Mouse (Mus musculus) embryonic facial prominence, embryonic 15.5 days (tissue): ENCODE results near the gene Arsg. TPM values are rescaled to one million over a fixed set of nuclear protein-coding genes. Genes with fewer than 3 reads are reported as not detected.

Experiments
- ATAC-seq: fragments of 200-750 bp; cut with Nextera tagmentation; 2 replicates; pipeline ENCODE4 v1.8.0; 2017; ENCODE audit warnings: low read depth, moderate TSS enrichment; ENCODE audit not compliant: insufficient number of reproducible peaks, low FRiP score, low TSS enrichment
- H3K27ac ChIP-seq: fragments of 300-500 bp; sonication (generic); replicated peaks from 2 replicates; pipeline ENCODE4 v1.5.1; 2015; ENCODE audit warnings: mild to moderate bottlenecking, inconsistent platforms
- H3K27me3 ChIP-seq: fragments of 300-500 bp; sonication (generic); 2 replicates; pipeline ENCODE4 v1.6.1; 2015; ENCODE audit warnings: inconsistent platforms
- H3K36me3 ChIP-seq: fragments of 300-500 bp; sonication (generic); 2 replicates; pipeline ENCODE4 v1.6.1; 2015; ENCODE audit warnings: mild to moderate bottlenecking, inconsistent platforms
- H3K4me1 ChIP-seq: fragments of 300-500 bp; sonication (generic); 2 replicates; pipeline ENCODE4 v1.6.1; 2015; ENCODE audit warnings: inconsistent platforms
- H3K4me2 ChIP-seq: fragments of 300-500 bp; sonication (generic); replicated peaks from 2 replicates; pipeline ENCODE4 v1.6.1; 2015; ENCODE audit warnings: mild to moderate bottlenecking, inconsistent platforms
- H3K4me3 ChIP-seq: fragments of 300-500 bp; sonication (generic); replicated peaks from 2 replicates; pipeline ENCODE4 v1.5.1; 2015; ENCODE audit warnings: mild to moderate bottlenecking, inconsistent platforms
- H3K9ac ChIP-seq: fragments of 300-500 bp; sonication (generic); 2 replicates; pipeline ENCODE4 v1.6.1; 2015; ENCODE audit warnings: inconsistent platforms
- H3K9me3 ChIP-seq: fragments of 300-500 bp; sonication (generic); replicated peaks from 2 replicates; pipeline ENCODE4 v1.6.1; 2016; ENCODE audit warnings: inconsistent platforms
- WGBS: fragments of 180-500 bp; shearing (Covaris S2); methylation state at CpG from one replicate; pipeline ENCODE4 v1.1.7; 2015; 5-methylcytosine and 5-hydroxymethylcytosine counted together
- polyA plus RNA-seq: library from polyadenylated mRNA; unstranded; fragments of >200 nt; fragmentation: Nextera tagmentation; extraction: Ambion mirVana; gene quantifications from 2 replicates; pipeline ENCODE4 v1.2.1, GENCODE M21; 2015

The Arsg gene
- polyA plus RNA-seq, 1 experiment from 2014 or later: 4.3 TPM

DNA sequence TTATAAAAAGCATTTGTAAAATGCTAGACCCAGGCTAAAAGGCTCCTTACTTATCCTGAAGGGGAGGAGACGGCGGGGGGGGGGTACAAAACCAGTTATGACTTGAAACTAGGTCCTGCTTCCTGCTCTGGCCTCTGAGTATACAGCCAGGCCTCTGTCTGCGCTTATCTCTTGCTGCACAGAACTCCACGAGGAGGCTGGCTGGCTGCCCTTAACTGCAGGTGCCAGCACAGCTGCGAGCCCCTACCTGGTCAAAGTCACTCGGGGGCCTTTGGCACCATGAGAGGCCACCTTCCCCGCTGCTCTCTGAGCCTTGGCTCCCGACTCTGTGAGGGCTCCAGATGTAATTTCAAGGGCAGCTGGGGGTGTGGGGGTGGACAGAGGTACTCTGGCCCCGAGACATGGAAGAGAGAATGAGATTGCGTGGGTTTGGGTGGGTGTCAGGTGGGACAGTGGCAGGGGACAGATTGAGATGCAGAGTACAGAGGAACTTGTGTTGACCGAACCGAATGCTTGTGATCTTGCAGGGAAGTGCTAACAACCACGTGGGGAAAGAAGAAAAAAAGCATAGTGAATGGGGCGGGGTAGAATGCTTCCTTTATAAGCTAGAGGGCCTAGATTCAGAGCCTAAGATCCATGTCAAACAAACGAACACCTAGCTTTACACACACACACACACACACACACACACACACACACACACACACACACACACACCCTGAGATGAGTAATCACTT lies 114.6 kb downstream of the Arsg start:
- no peaks in the 10 kb centered on the region for H3K27me3 ChIP-seq
- no peak overlapping the region for H3K4me2 ChIP-seq
- H3K36me3 ChIP-seq: 0 out of 2 replicates have a peak, but pooled peaks cover 16% of the 10 kb centered on the region
- no peaks in the 10 kb centered on the region for H3K9me3 ChIP-seq
- H3K4me1 ChIP-seq: no peaks in the 10 kb centered on the region
- no peak for ATAC-seq
- no peak overlapping the region for H3K9ac ChIP-seq
- H3K27ac ChIP-seq: no peak overlapping the region
- 64% methylated on average over 15 of the region's 15 CpGs for WGBS
- no peak overlapping the region for H3K4me3 ChIP-seq

DNA sequence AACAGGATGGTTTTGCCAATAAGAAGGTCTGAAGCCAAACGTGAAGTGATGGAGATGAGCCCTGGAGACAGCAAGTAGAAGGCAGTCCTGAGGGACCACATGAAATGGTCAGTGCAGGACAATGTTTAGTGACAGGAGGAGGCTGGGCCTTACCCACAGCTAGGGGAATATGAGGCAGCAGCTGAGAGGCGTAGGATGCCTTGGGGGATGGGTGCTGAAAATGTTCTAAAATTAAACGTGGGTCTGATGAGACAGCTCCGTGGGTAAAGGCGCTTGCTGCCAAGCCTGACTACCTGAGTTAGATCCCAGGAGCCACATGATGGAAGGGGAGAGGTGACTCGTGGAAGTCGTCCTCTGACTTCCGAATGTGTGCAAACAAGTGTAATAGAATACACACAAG lies 116.8 kb downstream of the Arsg start:
- Histone ChIP-seq H3K9me3 (no peaks in the 10 kb centered on the region), H3K27me3 (no peaks in the 10 kb centered on the region), H3K27ac (no peak overlapping the region), H3K9ac (no peak overlapping the region), H3K4me1 (no peaks in the 10 kb centered on the region), H3K4me2 (no peak overlapping the region), H3K4me3 (no peak overlapping the region), H3K36me3 (peaks cover 8% of the 10 kb centered on the region; the same call in 1 of the 2 replicates)
- WGBS: 80% methylated on average over 8 of the region's 8 CpGs
- no peak for ATAC-seq

- 82% methylated on average over 4 of the region's 4 CpGs for WGBS
- no peak overlapping the region for H3K4me3 ChIP-seq
Observed at GRCm38 (mm10) chr11:109591511-109591910, 118.3 kb downstream of the Arsg start.

GRCm38 (mm10) chr11:109593200-109593981 lies 120.2 kb downstream of the Arsg start:
- no peaks in the 10 kb centered on the region for H3K4me1 ChIP-seq
- H3K36me3 ChIP-seq: peaks cover 28% of the 10 kb centered on the region
- H3K27me3 ChIP-seq: no peaks in the 10 kb centered on the region
- WGBS: 40% methylated on average over 6 of the region's 6 CpGs
- H3K9me3 ChIP-seq: no peaks in the 10 kb centered on the region
- no peak overlapping the region for H3K4me3 ChIP-seq
- no peak overlapping the region for H3K4me2 ChIP-seq
- H3K27ac ChIP-seq: 0 out of 2 replicates have a peak overlapping the region, but pooled peaks have one; percentile 28
- H3K9ac ChIP-seq: no peak overlapping the region
- ATAC-seq: peak; percentile 6; the same call in 1 of the 2 replicates

More at GRCm38 (mm10) chr11:109591511-109591910, 118.3 kb downstream of the Arsg start:
- no peaks in the 10 kb centered on the region for H3K27me3 ChIP-seq
- H3K9ac ChIP-seq: no peak overlapping the region
- H3K4me2 ChIP-seq: no peak overlapping the region
- no peak for ATAC-seq
- H3K4me1 ChIP-seq: no peaks in the 10 kb centered on the region
- no peak overlapping the region for H3K27ac ChIP-seq
- H3K9me3 ChIP-seq: no peaks in the 10 kb centered on the region
- H3K36me3 ChIP-seq: peaks cover 18% of the 10 kb centered on the region

DNA sequence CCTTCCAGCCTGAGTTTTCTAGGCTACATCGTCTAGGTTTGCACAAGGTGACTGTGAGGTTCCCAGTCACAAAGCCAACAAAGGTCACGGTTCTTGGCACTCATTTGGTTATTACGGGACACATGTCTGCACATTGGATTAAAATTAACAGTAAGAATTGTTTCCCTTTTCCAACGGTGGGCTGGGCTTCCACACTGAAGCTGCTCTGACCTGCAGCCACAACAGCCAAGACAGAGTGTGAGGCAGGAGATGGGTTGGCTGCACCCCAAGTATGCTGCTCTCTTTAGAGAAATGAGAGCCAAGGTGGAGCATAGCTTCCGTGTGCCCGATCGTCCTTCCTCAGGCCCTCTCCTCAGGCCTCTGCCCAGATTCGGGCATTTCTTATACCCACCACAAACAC lies 121.6 kb downstream of the Arsg start:
- Histone ChIP-seq H3K9me3 (no peaks in the 10 kb centered on the region), H3K36me3 (peaks cover 37% of the 10 kb centered on the region), H3K27ac (no peak overlapping the region), H3K4me2 (no peak overlapping the region), H3K27me3 (no peaks in the 10 kb centered on the region), H3K4me1 (no peaks in the 10 kb centered on the region), H3K4me3 (no peak overlapping the region), H3K9ac (no peak overlapping the region)
- ATAC-seq: no peak
- 83% methylated on average over 8 of the region's 8 CpGs for WGBS

GRCm38 (mm10) chr11:109598778-109599570 lies 125.8 kb downstream of the Arsg start:
- no peak overlapping the region for H3K4me2 ChIP-seq
- H3K9me3 ChIP-seq: no peaks in the 10 kb centered on the region
- no peak overlapping the region for H3K9ac ChIP-seq
- H3K27ac ChIP-seq: no peak overlapping the region
- no peak overlapping the region for H3K4me3 ChIP-seq
- H3K27me3 ChIP-seq: no peaks in the 10 kb centered on the region
- H3K4me1 ChIP-seq: no peaks in the 10 kb centered on the region
- ATAC-seq: no peak
- 80% methylated on average over 12 of the region's 12 CpGs for WGBS
- peaks cover 75% of the 10 kb centered on the region for H3K36me3 ChIP-seq

- H3K27ac ChIP-seq: no peak overlapping the region
- H3K4me3 ChIP-seq: no peak overlapping the region
- H3K4me2 ChIP-seq: no peak overlapping the region
- H3K9ac ChIP-seq: no peak overlapping the region
- no peaks in the 10 kb centered on the region for H3K27me3 ChIP-seq
- no peak for ATAC-seq
- H3K36me3 ChIP-seq: peaks cover 11% of the 10 kb centered on the region; the same call in 1 of the 2 replicates
- H3K9me3 ChIP-seq: no peaks in the 10 kb centered on the region
- H3K4me1 ChIP-seq: peaks cover 27% of the 10 kb centered on the region
- 83% methylated on average over 6 of the region's 6 CpGs for WGBS
Observed at GRCm38 (mm10) chr11:109607600-109607999, 134.4 kb downstream of the Arsg start.

GRCm38 (mm10) chr11:109608976-109609625 lies 135.9 kb downstream of the Arsg start:
- no peaks in the 10 kb centered on the region for H3K9me3 ChIP-seq
- 64% methylated on average over 6 of the region's 6 CpGs for WGBS
- H3K27ac ChIP-seq: no peak overlapping the region
- no peaks in the 10 kb centered on the region for H3K36me3 ChIP-seq
- peaks cover 27% of the 10 kb centered on the region for H3K4me1 ChIP-seq
- ATAC-seq: no peak
- H3K4me3 ChIP-seq: peak overlapping the region; percentile 74; the same call in 1 of the 2 replicates
- H3K4me2 ChIP-seq: peak overlapping the region; percentile 68; the same call in 1 of the 2 replicates
- no peaks in the 10 kb centered on the region for H3K27me3 ChIP-seq
- no peak overlapping the region for H3K9ac ChIP-seq

- H3K36me3 ChIP-seq: no peaks in the 10 kb centered on the region
- peaks cover 27% of the 10 kb centered on the region for H3K4me1 ChIP-seq
- no peak for ATAC-seq
- H3K4me2 ChIP-seq: peak overlapping the region; percentile 68
- H3K27me3 ChIP-seq: no peaks in the 10 kb centered on the region
- no peaks in the 10 kb centered on the region for H3K9me3 ChIP-seq
- H3K9ac ChIP-seq: peak overlapping the region; percentile 73
- WGBS: 5% methylated on average over 9 of the region's 9 CpGs
- peak overlapping the region; percentile 79 for H3K27ac ChIP-seq
- peak overlapping the region; percentile 74 for H3K4me3 ChIP-seq
Observed at GRCm38 (mm10) chr11:109610046-109610794, 137.0 kb downstream of the Arsg start.

DNA sequence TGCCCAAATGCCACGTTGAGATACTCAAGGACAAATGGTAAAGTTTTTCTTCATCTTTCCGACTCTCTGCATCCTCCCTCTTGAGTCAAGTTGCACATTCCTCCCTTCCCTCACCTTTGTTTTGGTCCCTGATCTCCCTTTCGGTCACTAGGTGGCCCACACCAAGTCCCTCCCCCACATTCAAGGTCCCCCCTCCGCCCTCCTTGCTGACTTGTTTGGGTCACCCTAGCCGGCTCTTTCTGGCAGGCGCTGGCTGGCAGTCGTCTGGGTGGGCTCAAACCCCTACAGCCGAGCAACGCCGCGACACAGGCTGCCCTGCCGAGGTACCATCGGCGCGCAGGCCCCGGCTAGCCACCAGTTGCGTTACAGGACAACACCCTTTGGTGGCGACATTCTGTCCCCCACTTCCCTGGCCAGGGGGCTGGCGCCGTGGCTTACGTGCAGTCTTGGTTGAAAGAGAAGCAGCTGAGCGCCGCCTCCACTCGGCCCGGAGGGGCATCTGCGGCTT lies 137.7 kb downstream of the Arsg start:
- H3K27me3 ChIP-seq: no peaks in the 10 kb centered on the region
- H3K9me3 ChIP-seq: no peaks in the 10 kb centered on the region
- H3K4me3 ChIP-seq: peak overlapping the region; percentile 74
- H3K9ac ChIP-seq: peak overlapping the region; percentile 73
- H3K36me3 ChIP-seq: no peaks in the 10 kb centered on the region
- peaks cover 27% of the 10 kb centered on the region for H3K4me1 ChIP-seq
- peak overlapping the region; percentile 79 for H3K27ac ChIP-seq
- peak overlapping the region; percentile 68 for H3K4me2 ChIP-seq
- ATAC-seq: peak; percentile 4
- under 1% methylated on average over 26 of the region's 26 CpGs for WGBS
